Mouse (Mus musculus) limb, embryonic 10.5 days (tissue): Measurements from ENCODE around the gene Rem2. TPM values are rescaled to one million over a fixed set of nuclear protein-coding genes. Genes with fewer than 3 reads are reported as not detected.

Source experiments
- DNase-seq: peaks from one replicate; pipeline ENCODE4 v3.0.0-alpha.2; 2017; ENCODE audit warnings: low spot score
- H3K27ac ChIP-seq: fragments of 300-500 bp; sonication (generic); 2 replicates; pipeline ENCODE4 v1.5.1; 2016; ENCODE audit warnings: mild to moderate bottlenecking
- H3K27me3 ChIP-seq: fragments of 300-500 bp; sonication (generic); 2 replicates; pipeline ENCODE4 v1.6.1; 2016; ENCODE audit warnings: low read depth, mild to moderate bottlenecking; ENCODE audit not compliant: poor library complexity, severe bottlenecking
- H3K36me3 ChIP-seq: fragments of 300-500 bp; sonication (generic); 2 replicates; pipeline ENCODE4 v1.6.1; 2016; ENCODE audit warnings: mild to moderate bottlenecking, moderate library complexity
- H3K4me1 ChIP-seq: fragments of 300-500 bp; sonication (generic); 2 replicates; pipeline ENCODE4 v1.6.1; 2016
- H3K4me3 ChIP-seq: fragments of 300-500 bp; sonication (generic); 2 replicates; pipeline ENCODE4 v1.5.1; 2016; ENCODE audit warnings: mild to moderate bottlenecking, moderate library complexity
- H3K9me3 ChIP-seq: fragments of 300-500 bp; sonication (generic); replicated peaks from 2 replicates; pipeline ENCODE4 v1.6.1; 2016; ENCODE audit warnings: mild to moderate bottlenecking
- WGBS: fragments of 180-500 bp; shearing (Covaris S2); methylation state at CpG from one replicate; pipeline ENCODE4 v1.1.7; 2016; 5-methylcytosine and 5-hydroxymethylcytosine counted together
- polyA plus RNA-seq: library from polyadenylated mRNA; unstranded; fragments of >200 nt; fragmentation: Nextera tagmentation; extraction: Ambion mirVana; gene quantifications from 2 replicates; pipeline ENCODE4 v1.2.1, GENCODE M21; 2016

The Rem2 gene
- polyA plus RNA-seq, 1 experiment from 2014 or later = 5.3 TPM

- peaks cover 18% of the 10 kb centered on the region for H3K4me1 ChIP-seq
- H3K4me3 ChIP-seq = peak overlapping the region; percentile 59
- no peaks in the 10 kb centered on the region for H3K36me3 ChIP-seq
- WGBS = under 1% methylated on average over 18 of the region's 18 CpGs
- no peaks in the 10 kb centered on the region for H3K27me3 ChIP-seq
- H3K27ac ChIP-seq = peak overlapping the region; percentile 88
- no peaks in the 10 kb centered on the region for H3K9me3 ChIP-seq
- DNase-seq = peak; percentile 62
Measured at GRCm38 (mm10) chr14:54527227-54528006, 51.5 kb downstream of the Rem2 start.

GRCm38 (mm10) chr14:54528007-54528393, 52.1 kb downstream of the Rem2 start:
- H3K27me3 ChIP-seq = no peaks in the 10 kb centered on the region
- DNase-seq = peak; percentile 34
- peaks cover 18% of the 10 kb centered on the region for H3K4me1 ChIP-seq
- H3K27ac ChIP-seq = peak overlapping the region; percentile 88; the same call in 1 of the 2 replicates
- WGBS = 23% methylated on average over 5 of the region's 5 CpGs
- H3K36me3 ChIP-seq = no peaks in the 10 kb centered on the region
- H3K4me3 ChIP-seq = peak overlapping the region; percentile 59
- H3K9me3 ChIP-seq = no peaks in the 10 kb centered on the region

GRCm38 (mm10) chr14:54528446-54529111, 52.7 kb downstream of the Rem2 start:
- Histone ChIP-seq H3K9me3 (no peaks in the 10 kb centered on the region), H3K27ac (no peak overlapping the region), H3K36me3 (no peaks in the 10 kb centered on the region), H3K4me1 (peaks cover 18% of the 10 kb centered on the region), H3K4me3 (no peak overlapping the region), H3K27me3 (no peaks in the 10 kb centered on the region)
- peak; percentile 96 for DNase-seq
- WGBS = 12% methylated on average over 17 of the region's 17 CpGs

Other genes starting within 250 kb of the Rem2 start
- gene Dad1, start 222.0 kb upstream of the Rem2 start, polyA plus RNA-seq = 234 and 239 TPM in 2 replicates
- 32.2 and 37.7 TPM in 2 replicates for gene Abhd4, start 221.9 kb upstream of the Rem2 start, polyA plus RNA-seq
- not detected in 2 replicates for gene Olfr49, start 191.2 kb upstream of the Rem2 start, polyA plus RNA-seq
- 60.5 and 63.1 TPM in 2 replicates for gene Oxa1l, start 115.3 kb upstream of the Rem2 start, polyA plus RNA-seq
- gene Slc7a7, start 58.3 kb upstream of the Rem2 start, polyA plus RNA-seq = 2.3 and 3.1 TPM in 2 replicates
- gene Mrpl52, start 49.2 kb upstream of the Rem2 start, polyA plus RNA-seq = 198 and 219 TPM in 2 replicates
- gene Mmp14, start 44.5 kb upstream of the Rem2 start, polyA plus RNA-seq = 68.3 and 84.7 TPM in 2 replicates
- gene Lrp10, start 12.0 kb upstream of the Rem2 start, polyA plus RNA-seq = 23.9 and 24.4 TPM in 2 replicates
- gene Prmt5, start 41.4 kb downstream of the Rem2 start, polyA plus RNA-seq = 131 and 156 TPM in 2 replicates
- gene Haus4, start 78.5 kb downstream of the Rem2 start, polyA plus RNA-seq = 57.5 and 63.0 TPM in 2 replicates
- gene Ajuba, start 101.5 kb downstream of the Rem2 start, polyA plus RNA-seq = 70.1 and 75.3 TPM in 2 replicates
- gene 4931414P19Rik, start 129.9 kb downstream of the Rem2 start, polyA plus RNA-seq = 11.1 and 13.5 TPM in 2 replicates
- gene Psmb5, start 141.9 kb downstream of the Rem2 start, polyA plus RNA-seq = 508 and 553 TPM in 2 replicates
- gene Psmb11, start 145.3 kb downstream of the Rem2 start, polyA plus RNA-seq = 0.13 and 0.14 TPM in 2 replicates
- not detected in 2 replicates for gene Gm17606, start 164.9 kb downstream of the Rem2 start, polyA plus RNA-seq
- 7.1 and 8.1 TPM in 2 replicates for gene Cdh24, start 165.3 kb downstream of the Rem2 start, polyA plus RNA-seq
- gene 1700123O20Rik, start 210.1 kb downstream of the Rem2 start, polyA plus RNA-seq = 112 and 116 TPM in 2 replicates
- gene Acin1, start 210.8 kb downstream of the Rem2 start, polyA plus RNA-seq = 142 and 144 TPM in 2 replicates
- gene Gm29776, start 222.7 kb downstream of the Rem2 start, polyA plus RNA-seq = 0.10 and 0.16 TPM in 2 replicates
- gene Cebpe, start 236.1 kb downstream of the Rem2 start, polyA plus RNA-seq = not detected in 2 replicates